Mouse (Mus musculus): ENCODE measurements around the gene Gpd2.

The Gpd2 gene

DNA sequence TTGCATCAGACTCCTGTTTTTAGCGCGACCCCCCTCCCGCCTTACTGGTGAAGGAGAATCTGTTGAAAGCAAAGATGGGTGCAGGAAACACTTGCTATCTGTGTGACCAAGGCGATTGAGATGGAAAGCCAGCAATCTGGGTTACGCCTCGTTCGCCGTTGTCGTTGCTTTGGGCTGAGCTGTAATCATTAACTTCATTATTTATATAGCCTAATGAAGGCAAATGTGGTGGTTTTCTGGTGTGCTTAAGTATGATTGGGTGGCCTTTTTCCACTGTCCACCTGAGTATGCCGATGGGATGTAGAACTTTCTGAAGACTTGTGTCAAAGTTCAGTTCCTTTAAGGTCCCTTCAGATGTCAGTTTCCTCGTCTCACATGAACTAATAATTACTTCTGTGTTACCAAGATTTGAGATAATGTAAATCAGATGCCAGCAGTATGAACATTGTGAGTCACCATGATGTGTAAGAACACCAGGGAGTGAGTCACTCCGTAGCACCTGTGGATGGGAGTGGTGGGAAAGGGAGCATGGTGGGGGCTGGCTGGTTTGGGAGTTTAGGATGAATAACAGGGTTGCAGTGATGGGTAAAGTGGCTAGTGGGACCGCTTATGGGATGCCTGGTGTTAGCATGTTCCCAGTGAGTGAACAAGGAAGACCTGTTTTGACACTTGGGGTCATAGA, 14.3 kb downstream of the Gpd2 start:
- no peak for DNase-seq

GRCm38 (mm10) chr2:57252542-57253301, 15.3 kb downstream of the Gpd2 start:
- peak; percentile 84 to 86 for DNase-seq

GRCm38 (mm10) chr2:57254267-57254666, 16.8 kb downstream of the Gpd2 start:
- DNase-seq, result no peak

- DNase-seq, result peak in 1 of 2 experiments; percentile 21
Observed at GRCm38 (mm10) chr2:57255153-57255670, 17.8 kb downstream of the Gpd2 start.

DNA sequence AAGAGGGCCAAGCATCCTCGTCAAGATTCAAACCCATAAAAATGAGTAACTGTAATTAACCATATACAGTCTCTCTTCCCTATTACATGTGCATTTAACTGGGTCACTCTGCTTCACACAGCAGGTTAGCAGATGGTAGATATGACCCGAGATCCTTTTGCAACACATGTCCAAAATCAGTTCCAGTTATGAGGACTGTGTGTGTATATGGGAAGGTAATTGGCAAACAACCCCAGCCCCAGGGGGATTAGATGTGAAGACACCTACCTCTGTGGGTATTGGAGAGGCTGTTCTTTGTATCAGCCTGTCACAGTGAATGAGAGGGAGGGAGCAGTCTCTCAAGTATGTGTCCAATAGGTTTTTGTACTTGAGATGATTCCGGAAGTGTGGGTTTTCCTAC, 18.4 kb downstream of the Gpd2 start:
- no peak for DNase-seq

DNA sequence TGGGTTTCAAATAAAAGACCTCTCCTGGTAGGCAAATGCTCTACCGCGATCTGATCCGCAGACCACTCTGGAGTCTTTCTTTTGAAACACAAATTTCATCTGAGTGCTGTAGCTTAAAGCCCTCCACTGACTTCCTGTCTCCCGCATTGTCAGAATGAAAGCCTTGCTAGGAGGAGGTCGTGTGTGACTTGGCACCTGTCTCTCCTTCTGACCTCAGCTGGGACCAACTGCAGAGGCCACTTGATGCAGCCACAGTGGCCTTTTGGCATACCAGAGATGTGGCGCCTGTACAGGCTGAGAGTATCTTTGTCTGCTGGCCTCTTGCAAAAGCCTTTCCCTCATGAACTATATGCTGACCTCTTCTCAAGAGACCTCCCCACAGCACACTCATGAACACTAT, 19.0 kb downstream of the Gpd2 start:
- no peak for DNase-seq

DNA sequence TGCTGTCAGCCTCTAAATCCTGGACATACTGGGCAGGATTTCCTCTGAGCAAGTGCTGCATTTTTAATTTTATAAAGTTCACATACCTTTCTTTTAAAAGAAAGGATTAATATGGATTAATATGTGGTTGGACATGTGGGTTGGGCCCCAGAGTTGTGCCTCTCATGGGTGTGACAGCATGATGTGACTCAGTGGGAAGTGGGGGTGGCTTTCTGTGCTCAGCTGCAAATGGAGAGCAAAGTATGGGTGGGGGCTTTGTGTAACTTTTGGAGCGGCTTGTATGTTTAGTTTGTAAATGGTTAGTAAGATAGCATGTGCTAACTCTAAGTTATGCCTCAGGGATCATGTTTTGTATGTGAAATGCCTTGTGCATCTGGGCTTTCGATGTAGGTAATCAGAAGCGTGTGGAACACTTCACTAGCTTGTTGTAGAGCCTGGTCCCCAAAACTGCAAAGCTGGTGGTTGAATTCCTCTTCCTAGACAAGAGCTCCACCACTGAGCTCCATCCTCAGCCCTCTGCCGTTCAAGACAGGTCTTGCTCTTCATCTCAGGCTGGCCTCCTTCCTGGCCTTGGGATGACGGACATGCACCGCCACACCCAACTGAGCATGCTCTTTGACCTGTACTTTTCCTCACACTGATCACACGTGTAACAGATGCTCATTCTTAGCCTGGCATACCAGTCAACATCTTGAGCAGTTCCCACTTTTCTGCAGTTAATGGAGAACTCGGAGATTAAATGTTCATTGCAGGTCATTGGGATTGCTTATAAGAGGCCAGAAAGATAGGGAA, 24.0 kb downstream of the Gpd2 start:
- DNase-seq, result peak; percentile 54 to 71

DNA sequence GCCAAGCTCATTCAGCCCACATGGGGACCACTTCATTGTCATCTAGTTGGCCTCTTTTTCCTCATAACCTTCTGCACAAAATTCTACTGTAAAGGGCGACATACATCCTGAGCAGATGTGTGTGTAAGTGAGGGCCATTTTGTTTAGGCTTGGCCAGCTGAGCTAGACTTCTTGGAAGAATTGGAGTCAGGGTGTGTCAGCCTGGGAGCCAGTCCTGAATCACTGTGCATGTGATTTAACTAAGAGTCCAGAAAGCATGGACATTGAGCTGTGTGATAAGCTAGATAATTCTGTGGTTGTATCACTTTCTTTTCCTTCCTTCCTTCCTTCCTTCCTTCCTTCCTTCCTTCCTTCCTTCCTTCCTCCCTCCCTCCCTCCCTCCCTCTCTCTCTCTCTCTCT, 26.0 kb downstream of the Gpd2 start:
- no peak for DNase-seq

- no peak for DNase-seq
Observed at GRCm38 (mm10) chr2:57264912-57265311, 27.5 kb downstream of the Gpd2 start.

DNA sequence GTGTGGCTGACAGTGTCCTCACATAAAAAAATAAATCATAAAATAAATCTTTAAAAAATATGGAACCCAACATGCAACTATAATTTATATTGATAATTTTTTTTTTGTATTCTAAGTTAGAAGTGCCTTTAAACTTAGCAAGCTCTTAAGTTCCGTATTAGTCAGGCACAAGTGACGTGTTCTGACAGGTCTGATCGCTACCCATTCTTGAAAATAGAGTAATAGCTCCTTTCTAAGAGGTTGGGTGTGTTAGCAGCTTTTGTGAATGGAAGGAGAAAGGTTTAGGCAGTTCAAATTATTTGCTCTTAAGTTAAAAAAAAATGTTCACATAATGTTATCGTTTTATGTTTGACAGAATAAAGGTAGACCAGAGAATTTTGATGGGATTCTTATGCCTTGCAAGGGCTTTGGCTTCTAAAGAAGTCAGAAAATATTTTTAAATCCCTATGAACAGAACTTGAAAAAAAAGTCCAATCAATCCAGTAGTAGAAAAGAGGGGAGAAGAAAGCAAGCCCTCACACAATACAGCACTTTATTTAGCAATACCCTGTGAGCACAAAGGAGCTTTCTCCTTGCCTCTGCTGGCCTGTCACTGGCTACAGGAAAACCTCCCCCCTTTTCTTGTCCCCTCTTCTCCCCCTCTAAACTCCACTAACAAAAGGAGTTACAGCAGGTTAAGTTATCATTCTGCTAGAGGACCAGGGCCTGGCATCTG, 29.4 kb downstream of the Gpd2 start:
- no peak for DNase-seq

DNA sequence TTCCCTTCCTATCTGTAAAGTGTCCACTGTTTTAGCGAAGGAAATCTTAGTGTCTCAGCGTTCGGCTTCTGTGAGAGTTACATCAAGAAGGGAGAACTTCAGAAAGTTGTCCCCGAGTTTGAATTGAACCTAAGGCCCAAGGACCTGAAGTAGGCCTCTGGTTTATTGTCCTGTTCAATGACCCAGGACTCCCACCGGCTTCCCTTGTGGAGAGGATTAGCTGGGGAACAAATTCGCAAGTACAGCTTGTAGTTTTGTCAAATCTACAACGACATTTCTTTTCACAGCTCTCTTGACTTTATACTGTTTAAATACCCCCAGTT, 29.9 kb downstream of the Gpd2 start:
- no peak for DNase-seq

GRCm38 (mm10) chr2:57267896-57268295, 30.5 kb downstream of the Gpd2 start:
- DNase-seq, result no peak

DNA sequence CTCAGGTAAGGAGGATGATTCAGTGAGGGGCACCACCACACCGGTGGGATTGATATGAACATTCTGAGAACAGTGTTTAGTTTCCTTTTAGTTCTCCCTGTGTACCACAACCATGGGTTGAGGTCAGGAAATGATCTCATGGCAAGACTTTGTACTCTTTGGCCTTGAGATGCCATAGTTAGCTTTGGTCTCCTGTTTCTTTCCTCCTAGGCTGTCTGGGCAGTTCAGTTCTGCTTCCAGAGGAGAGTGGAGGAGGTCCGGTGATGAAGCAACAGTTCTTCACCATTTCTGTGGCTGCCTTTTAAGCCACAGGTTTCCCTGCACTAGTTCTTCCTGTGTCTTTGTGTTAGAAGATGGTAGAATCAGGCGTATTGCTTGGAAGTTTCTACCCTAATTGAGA, 31.4 kb downstream of the Gpd2 start:
- DNase-seq, result no peak

GRCm38 (mm10) chr2:57269690-57270435, 32.4 kb downstream of the Gpd2 start:
- DNase-seq, result no peak

DNA sequence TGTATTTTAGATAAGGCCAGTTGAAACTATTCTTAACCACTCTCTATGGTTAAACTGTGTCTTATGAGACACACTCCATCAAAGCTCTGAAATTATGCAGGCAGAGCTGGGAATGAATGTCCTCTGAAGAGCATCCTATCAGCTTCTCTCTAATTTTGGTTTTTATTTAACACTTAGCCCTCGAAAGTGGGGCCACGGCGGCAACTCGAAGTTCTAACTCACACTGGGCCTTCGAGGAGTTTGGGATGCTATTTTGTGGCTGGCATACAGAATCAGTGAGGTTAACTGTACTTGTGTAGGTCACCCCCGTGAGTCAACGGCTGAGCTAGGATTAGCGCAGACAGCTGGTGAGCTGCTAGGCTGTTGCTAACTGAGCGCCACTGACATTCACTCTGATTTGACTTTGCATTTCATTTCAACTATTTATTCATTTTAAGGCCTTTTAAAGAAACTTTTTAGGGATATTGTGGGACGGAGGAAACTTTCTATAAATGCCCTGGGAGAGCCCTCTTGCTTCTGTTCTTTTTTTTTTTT, 42.8 kb downstream of the Gpd2 start:
- DNase-seq, result no peak

DNA sequence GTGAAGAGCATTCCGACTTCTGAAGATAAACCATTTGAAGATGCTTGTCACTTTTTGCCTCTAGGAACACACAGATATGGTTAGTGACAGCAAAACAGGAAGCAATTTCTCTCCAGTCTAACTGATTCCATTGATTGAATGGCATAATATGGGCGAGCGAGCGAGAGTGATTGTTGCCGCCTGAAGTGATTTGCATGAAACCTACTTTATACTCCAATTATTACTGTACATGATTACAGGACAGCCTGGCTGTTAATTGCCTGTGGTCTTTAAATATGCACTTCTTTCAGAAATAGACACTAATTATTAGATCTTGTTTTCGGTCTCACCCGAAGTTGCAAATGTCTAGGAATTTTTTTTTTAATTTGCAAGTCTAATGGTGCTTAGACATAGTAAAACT, 46.4 kb downstream of the Gpd2 start:
- no peak for DNase-seq

DNA sequence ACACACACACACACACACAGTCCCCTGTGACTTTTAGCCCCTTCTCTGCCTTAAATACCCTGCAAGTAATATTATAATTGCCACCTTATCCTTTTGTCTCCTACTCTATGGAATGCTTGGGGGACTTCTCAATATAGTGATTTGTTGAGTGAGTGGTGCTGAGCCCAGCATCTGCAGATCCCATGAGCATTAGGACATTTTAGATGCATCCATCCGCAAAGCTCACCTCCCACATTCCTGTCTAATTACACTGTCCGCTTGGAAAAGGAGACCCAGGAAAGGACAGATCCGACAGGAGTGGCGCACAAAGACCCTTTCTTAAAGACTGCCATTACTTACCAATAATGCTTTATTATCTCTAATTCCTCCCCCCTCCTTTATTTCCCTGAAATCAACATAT, 47.8 kb downstream of the Gpd2 start:
- no peak for DNase-seq

- DNase-seq, result peak in 1 of 2 experiments; percentile 26
Observed at GRCm38 (mm10) chr2:57287986-57288385, 50.6 kb downstream of the Gpd2 start.

GRCm38 (mm10) chr2:57293571-57293970, 56.1 kb downstream of the Gpd2 start:
- DNase-seq, result no peak

DNA sequence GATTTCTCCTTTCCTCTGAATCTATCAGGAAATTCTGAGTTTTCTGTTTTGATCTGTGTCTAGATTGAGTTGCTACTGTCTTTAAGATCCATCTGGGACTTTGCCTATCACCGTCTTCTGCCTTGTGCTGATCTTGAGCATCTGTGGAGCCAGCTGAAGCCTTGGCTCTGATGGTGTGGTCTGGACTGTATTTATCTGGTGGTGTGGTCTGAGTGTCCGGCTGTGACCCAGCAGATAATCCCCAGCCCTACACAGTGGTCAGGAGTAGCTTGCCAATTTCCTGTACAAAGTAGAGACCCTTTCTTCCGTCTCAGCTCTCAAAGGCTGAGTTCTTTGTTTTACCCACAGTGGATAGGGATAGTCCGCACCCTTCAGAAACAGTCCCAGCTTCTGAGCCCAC, 58.6 kb downstream of the Gpd2 start:
- no peak for DNase-seq

DNA sequence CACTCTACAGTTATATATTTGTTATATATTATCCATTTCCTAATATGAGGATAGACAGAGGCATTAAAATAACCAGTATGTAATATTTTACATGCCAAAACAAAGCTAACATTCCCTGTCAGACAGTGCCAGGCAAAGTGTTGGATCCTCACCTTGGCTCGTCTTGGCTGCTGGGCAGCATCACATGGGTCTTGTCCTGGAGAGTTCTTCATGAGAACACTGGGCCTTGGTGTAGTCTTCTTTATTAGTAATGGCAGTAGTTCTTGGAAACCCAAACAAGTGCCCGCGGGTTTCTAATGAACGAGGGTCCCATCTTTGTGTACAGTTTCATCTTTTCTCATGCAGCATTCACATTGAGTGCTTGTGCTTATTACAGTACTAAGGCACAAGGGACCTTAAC, 59.8 kb downstream of the Gpd2 start:
- no peak for DNase-seq

- DNase-seq, result peak; percentile 6 to 28
Observed at GRCm38 (mm10) chr2:57301539-57301938, 64.1 kb downstream of the Gpd2 start.

All from kidney, adult 8-10 months (tissue).